Mouse (Mus musculus) spleen, adult 12 weeks (tissue): ENCODE measurements around the gene Naa30.
A peak's percentile ranks its signal among the peaks of the same experiment; 100 is the strongest.
"Not testable (repeated sequence)": the region's sequence is repeated elsewhere in the genome, so short reads cannot be mapped to it uniquely, and the experiment has no call there.

ENCODE experiments used
- DNase-seq: peaks from one replicate; pipeline ENCODE4 v3.0.0; 2022; ENCODE audit warnings: low spot score

Naa30 gene

DNA sequence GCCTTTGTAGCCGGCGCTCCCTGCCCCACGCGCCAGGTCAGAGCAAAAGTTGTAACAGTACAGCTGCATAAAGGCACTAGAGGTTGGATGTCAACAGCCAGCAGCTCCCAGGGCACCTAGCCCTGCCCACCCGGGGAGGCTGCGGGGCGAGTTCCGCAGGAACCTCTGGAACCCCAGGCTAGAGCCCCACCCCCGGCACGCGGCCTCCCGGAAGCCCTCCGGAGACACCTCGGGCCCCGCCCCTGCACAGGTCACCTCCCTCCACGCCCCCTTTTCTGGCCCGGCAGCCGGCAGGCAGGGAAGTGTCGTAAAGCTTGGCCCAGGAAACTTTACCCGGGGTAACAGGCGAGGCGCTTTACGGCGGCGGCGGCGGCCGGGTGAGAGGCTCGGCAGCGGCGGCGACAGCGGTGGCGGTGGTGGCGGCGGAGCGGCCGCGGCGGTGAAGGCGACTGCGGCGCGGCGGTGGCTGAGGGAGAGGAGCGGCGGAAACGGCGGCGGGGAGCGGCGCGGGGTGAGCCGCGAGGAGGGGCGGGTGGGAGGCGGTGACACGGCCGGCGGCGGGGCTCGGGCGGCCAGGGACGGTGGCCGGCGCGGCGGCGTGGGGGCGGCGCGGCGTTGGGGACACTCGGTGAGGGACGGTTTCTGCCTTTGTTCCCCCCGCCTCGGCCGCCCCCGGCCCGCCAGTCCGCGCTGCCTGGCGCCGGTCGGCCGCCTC, at the start of gene Naa30:
Gene Naa30 (plus strand): TSS at position 360 of the 715 bp plus-strand sequence.
- peak; percentile 94 for DNase-seq

DNA sequence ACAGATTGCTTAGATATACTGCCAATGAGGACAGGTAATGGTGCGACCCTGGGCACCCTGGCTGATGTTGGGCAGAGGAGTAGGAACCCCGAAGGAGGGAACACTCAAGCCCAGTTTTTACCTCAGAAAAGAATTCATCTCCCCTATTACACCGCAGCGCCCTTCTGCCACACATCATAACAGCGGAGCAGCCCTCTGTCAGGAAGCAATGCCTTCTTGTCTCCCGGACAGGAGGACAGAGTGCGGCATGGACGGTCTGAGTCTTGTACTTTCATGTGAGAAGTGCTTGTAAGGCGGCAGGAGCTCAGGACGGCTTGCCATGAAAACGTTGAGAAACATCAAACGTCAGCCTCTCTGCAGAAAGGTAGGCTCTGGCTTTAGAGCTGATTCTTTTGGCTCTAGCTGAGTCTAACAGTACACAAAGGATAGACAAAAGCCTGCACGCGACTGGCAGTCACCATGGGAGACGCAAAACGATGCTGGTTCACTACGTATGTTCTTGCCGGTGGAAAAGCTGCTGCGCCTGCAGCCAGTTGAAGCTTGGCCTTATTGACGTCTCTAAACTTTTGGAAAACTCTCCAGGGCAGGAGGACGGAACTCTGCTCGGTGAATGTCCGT, 44.8 kb upstream of the Naa30 start:
- DNase-seq = no peak

DNA sequence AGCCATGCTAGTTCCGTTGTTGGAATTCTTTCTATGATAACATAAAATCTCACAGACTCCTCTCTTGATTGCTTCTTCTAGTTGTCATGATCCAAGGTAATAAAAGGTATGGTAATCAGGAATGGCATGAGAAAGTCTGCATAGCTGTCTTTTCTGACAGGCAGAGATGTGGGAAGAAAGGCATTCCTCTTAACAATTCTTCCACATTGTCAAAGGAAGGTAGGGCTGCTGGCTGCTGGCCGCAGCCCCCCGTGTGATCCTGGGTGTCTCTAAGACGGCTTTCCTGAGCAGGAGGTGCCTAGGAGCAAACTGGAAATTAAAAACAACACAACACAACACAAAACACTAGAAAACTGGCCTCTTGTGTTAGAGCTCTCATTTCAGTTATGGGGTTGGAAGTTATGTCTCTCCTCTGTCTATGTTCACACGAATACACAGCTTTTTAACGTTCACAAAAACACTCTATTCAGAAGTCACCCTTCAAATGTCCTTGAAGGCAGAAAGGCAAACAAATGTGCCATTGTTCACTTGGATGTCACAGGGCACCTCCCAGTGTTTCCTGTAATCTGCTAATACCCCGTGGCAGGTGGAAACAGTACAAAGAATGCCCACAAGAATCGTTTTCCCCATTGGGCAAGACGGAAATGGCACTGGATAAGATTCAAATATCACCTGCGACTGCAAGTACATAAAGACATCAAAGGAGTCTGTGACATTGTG, 43.3 kb upstream of the Naa30 start:
- no peak for DNase-seq

DNA sequence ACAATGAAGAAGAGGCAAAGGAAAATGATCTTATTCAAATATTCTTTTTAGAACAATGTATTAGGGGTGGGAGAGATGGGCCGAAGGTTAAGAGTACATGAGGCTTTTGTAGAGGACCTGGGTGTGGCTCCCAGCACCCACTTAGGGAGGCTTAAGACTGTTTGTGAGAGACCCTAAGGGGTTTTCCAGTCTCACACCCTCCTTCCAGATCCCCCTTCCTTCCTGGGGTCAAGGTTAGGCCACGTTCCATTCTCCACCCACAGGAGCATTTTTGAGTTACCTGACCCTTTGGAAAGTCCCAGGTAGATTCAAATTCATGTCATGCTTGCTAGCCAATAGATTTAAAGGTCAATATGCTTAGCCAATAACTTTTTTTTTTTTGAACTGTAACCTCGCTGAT, 39.6 kb upstream of the Naa30 start:
- DNase-seq = no peak

DNA sequence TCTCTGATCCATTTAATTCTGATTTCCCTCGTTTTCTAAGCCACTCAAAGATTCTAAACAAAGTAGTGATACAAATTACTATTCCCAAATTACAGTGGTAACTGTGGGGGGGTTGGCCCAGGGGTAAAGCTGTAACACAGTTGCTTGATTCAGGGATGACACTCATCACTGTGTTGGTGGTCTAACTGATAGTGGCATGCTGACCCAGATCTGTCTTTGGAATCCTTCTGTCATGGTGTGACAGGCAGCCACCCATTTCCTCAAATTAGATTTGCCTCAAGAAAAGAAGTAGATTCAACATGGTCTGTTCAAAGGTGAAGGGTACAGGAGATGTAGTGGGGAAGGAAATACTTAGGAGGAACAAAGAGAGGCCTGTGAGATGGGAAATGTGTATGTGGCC, 33.9 kb upstream of the Naa30 start:
- DNase-seq = no peak

DNA sequence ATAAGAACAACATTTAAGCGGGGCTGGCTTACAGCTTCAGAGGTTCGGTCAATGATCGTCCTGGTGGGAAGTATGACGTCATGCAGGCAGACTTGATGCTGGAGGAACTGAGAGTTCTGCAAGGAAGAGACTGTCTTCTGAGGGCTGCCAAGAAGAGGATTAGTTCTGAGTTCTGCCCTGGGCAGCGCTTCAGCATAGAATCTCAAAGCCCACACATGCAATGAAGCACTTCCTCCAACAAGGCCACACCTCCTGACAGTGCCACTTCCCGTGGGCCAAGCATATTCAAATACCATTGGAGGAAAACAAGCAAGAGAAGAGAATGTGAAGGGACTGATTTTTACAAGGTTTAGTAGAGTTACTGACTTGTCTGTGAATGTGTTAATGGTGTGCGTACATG, 31.3 kb upstream of the Naa30 start:
- DNase-seq = no peak

DNA sequence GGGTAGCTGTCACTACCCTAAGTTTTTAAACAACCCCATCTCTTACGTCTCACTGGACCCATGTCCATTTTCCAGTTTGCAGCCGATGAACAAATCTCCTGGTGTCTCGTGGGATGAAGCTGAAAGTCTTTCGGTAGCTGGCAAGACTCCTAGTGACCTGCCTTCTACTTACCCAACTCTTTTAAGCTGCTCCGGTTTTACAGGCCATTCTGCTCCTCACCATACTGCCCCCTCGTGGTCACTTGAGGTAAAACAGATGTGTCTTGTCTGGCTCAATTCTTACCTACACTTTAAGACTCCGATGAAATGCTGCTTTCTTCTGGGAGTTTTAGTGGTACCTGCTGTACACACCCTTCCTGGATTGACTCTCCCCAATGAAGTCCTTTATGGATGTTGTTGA, 18.2 kb upstream of the Naa30 start:
- peak; percentile 33 for DNase-seq

DNA sequence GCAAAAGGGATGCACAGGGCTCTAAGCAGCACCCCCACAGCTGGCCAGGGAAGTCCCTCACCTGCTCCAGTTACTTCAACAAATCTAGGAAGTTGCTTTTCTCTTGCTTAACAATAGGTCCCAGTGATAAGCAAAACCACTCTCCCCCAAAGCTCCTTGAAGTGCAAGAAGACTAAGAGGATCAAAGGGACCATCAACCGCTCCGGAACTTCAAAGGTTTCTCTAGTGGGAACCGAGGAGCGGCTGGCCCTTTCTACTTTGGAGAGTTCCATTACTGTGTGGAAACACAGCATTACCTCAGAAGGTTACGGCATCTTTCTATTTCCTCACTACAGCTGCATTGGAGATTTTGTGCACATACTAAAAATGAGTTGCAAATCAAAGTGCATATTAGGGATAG, 16.5 kb upstream of the Naa30 start:
- no peak for DNase-seq

DNA sequence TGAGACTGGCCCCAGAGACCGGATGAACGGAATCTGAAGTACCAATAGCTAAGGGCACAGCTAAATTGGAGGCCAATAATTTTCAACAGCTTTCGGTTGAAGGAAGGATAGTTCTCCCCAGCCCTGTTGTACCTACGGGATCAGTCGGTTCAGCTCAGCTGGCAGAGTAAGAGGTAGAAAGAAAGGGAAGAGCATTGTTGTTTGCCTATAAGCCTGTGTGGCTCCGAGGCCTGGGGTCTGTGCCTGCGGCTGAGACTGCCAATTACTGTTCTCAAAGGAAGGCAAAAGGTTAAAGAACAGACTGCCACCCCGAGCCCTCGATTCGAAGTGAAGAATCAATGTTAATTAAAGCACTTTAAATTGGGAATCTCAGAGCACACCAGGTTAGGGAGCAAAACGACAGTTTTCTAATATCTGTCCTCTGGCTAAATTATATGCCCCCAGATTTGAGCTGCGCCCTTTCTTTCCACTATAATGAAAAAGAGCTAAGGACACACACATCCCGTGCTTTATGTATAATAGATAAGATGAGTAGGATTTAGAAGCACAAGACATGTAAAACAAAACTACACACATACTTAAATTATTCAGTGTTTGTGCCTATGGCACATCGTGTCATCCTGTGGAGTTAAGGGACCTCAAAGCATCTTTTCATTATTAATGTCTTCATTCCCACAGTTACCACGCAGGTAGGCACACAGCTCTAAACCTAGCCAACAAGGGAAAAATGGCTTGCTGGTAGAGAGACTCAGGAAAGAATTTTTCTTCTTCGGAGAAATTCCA, 13.7 kb upstream of the Naa30 start:
- no peak for DNase-seq

DNA sequence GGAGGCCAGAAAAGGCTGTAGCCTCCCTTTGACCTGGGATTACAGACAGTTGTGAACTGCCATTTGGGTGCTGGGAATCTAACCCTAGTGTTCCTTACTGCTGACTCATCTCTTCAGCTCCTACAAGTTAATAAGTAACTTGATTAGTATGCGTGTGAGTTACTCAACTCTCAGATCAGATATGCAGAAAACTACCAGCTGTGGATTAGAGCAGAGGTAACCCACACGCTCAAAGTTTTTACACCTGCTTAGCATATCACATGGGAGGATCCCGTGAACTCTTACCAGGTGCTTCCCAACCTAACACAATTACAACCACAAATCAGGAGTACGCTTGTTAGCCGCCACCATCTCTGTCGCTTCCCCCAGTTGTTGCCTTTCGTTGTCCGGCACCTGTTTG, 740 bp upstream of the Naa30 start:
- DNase-seq = no peak

DNA sequence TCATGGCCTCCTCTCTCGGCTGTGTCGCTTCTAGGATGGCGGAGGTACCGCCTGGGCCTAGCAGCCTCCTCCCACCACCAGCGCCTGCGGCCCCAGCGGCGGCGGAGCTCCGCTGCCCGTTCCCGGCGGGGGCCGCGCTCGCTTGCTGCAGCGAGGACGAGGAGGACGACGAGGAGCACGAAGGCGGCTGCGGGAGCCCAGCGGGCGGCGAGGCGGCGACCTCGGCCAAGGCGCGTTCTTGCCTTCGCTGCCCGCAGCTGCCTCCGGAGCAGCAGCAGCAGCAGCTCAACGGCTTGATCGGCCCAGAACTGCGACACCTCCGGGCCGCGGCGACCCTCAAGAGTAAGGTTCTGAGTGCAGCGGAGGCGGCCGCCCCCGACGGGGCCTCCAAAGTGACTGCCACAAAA, 559 bp downstream of the Naa30 start:
- peak; percentile 50 for DNase-seq

DNA sequence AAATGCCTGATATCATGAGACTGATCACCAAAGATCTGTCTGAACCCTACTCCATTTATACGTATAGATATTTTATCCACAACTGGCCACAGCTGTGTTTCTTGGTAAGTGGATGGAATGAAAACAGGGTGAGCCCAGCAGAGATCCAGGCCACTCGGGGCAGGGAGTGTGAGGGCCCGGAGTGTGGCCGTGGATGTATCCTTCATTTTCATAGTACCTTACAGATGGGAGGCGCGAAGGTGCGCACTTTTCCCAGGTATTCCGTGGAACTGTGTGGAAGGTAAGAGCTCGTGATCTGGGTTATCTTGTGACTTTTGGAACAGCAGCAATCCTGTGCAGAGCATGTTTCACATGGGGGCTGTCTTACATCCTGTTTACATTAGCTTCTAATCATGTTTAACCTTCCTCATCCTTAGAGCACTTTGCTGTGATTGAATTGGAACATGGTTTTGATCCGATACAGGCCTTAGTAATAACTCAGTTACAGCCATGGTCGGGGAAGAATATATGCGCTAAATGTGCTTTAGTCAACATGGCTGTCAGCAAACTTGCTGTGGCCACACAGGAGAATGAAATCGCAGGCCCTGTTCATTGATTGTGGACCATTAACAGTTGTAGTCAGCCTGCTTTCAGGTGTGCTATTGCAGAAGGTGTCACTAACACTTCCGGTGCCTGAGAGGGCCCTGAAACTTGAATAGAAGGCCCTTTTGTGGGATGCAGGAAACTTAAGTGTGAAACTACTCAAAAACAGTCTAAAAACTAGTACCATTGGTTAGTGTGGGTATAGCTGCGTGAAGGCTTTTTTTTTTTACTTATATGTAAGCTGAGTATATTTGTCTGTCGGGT, 1.5 kb downstream of the Naa30 start:
- DNase-seq = no peak

DNA sequence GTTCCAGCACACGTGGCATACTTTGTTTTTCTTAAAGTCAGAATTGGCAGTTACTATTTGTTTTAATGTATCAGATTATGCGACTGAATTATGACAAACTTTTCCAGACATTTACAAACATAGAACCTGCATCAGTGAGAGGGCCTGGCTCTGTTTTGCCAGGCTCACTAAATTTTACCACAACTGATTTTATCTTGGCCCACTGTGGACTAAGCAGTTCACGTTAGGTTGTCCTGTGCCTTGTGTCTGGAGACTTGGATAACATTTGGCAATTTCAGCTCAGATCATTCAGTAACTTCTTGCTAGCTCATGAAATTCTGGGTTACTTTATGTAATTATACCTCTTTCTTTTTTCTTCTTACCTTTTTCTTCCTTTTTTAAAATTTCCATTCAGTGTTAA, 7.7 kb downstream of the Naa30 start:
- no peak for DNase-seq

DNA sequence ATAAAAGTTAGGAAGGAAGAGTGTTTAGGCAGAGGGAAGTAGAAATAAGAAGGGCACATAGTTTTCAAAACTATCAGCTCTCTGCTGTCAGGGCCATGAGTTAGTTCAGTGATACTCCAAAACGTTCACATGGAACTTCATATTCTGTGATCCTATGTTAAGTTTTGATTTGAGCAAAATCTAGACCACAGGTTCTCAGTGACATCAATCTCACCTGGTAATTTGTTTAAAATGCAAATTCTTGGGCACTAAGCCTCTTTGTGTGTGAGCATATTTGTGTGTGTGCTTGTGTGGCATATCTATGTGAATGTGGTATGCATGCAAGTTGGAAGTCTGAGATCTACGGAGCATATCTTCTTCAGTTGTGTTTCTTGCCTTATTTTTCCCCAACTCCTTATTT, 14.2 kb downstream of the Naa30 start:
- no peak for DNase-seq

DNA sequence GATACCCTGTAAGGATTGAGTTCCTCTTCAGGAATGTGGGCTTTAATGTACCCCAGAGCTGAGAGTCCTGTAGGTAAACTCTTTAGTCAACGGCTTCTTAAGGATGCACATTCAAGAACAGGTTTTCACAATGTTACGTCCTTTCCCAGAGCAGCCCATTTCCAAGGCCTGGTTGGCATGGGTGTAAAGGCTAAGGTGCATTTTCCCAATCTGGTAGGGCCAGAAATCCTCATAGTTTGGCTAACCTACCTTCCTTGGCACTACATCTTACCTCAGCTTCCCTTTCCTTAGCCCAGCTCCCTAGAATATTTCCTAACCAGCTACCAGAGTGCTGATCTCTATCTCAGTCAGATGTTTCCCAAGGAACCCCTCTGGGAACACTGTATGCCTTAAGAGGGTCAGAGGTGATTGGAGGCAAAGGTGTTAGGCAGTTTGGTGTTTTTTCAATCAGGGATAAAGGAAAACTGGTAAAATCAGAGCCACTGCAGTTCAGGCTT, 25.1 kb downstream of the Naa30 start:
- no peak for DNase-seq

DNA sequence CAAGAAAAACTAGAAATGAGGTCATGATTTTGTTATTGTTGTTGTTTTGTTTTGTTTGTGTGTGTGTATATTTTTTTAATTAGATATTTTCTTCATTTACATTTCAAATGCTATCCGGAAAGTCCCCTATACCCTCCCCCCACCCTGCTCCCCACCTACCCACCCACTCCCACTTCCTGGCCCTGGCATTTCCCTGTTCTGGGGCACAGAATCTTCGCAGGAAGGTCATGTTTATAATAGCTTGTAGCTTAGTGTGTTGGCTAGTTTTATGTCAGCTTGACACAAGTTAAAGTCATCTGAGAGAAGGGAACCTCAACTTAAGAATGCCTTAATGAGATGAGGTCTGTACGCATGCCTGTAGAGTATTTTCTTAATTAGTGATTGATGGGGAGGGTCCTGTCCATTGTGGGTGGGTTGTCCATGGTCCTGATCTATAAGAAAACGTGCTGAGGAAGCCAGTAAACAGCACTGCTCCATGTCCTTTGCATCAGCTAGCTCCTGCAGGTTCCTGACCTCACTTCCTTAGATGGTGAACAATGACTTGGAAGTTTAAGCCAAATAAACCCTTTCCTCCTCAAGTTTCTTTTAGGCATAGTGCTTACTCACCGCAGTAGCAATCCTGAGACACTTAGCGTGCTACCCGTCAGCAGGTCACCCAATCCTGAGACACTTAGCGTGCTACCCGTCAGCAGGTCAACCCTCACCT, 29.2 kb downstream of the Naa30 start:
- no peak for DNase-seq

DNA sequence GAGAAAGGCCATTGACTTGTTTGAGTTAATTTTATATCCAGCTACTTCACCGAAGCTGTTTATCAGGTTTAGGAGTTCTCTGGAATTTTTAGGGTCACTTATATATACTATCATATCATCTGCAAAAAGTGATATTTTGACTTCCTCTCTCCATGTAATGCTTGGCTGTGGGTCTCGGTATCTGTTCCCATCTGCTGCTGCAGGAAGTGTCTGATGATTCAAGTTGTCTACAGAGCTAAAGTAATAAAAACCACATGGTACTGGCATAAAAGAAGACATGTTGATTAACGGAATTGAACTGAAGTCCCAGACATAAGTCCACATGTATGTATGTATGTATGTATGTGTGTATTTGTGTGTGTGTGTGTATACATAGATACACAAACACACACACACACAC, 38.2 kb downstream of the Naa30 start:
- DNase-seq = not testable (repeated sequence)

DNA sequence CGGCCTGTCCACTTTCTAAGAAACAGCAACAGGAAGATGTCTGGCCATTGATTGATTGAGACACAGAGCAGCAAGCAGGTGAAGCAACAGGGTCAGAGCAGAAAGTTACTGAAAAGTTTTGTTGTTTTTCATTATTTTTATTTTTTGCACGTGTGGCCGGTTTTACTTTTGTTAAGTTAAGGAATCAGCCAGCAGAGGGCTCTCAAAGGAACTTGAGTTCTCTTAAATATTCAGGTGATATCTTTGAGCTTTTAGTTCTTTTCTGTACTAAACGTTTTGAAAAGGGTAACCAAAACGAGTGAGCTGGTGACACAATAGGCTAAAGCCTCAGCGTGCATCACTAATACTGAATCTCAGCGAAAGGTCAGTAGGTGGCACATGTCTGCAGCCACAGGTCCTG, 46.7 kb downstream of the Naa30 start:
- DNase-seq = no peak

DNA sequence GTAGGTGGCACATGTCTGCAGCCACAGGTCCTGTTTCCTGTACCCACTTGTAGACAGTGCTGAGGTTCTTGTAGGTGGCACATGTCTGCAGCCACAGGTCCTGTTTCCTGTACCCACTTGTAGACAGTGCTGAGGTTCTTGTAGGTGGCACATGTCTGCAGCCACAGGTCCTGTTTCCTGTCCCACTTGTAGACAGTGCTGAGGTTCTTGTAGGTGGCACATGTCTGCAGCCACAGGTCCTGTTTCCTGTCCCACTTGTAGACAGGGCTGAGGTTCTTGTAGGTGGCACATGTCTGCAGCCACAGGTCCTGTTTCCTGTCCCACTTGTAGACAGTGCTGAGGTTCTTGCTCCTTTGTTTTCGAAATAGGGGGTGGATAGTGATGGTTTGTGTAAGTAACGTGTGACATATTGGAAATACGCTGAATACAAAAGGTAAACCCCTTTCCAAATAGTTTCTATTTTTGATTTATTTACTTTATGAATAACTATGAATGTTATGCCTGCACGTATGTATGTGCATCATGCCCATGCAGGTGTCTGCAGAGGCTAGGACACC, 47.5 kb downstream of the Naa30 start:
- DNase-seq = not testable (repeated sequence)

DNA sequence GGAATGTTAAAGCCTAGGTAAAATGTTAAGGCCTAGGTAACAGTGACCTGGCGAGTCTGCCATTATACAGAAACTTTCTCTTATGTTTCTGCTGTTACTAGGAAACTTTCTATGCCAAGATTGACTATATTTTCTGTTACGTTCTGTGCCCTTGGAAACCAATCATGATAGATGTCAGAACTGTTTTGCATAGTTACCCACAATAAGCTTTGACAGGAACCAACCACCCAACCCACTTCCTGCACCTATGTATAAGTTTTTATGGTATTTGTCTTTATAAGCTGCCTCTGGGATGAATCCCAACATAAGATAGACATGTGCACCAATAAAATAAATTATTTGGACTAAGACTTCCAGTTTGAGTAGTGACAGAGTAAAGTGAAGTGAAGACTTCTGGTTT, 49.7 kb downstream of the Naa30 start:
- DNase-seq = no peak

DNA sequence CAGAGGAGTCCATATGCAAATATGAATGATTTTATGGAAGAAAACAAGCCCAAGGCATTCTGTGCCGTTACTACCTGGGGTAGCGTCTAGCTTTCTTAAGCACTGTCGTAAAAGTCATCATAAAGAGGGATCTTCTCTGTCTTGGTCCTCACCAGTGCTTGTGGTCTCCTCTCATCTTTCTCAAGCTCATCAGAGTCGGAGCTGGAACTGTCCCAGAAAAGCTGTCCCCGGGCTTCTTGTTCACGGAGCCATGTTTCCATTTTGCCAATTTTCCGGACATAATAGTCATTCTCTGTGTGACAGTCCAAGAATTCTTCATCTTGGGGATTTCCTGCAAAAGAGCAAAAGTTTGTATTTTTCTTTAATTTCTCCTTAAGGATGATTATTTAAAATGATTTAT, 54.4 kb downstream of the Naa30 start:
- no peak for DNase-seq
